In genomic region chr10:44939403-44939802, GRCm38 (mm10) we compare ENCODE assay signal across 20 mouse cellular contexts.
DNase-seq lines count a peak whose midpoint lies in the region; ATAC-seq and TF ChIP-seq lines count a peak whose summit lies in the region.
"Had no signal": no experiment of that assay in that cellular context is flagged by ENCODE, and none has a peak within 500 bp of the region (broad histone marks: within the 10 kb centered on the region; RNA-seq: fewer than 3 reads in every experiment).

No protein-coding gene starts in this region.

- TF ChIP-seq EP300 in MEL (IDR thresholded peaks at IDR 0.05; ENCODE audit: low read depth in 1 of 2, low read length in 2 of 2): no peak

- TF ChIP-seq CTCF in cerebellum, adult 2 months (IDR thresholded peaks at IDR 0.05; ENCODE audit: borderline replicate concordance, insufficient read depth, low read depth, low read length): no peak
- no peak for TF ChIP-seq CTCF in MEL (IDR thresholded peaks at IDR 0.05 in 2 of 3, conservative IDR thresholded peaks at IDR 0.05 in 1 of 3; ENCODE audit: control insufficient read depth in 1 of 3, insufficient read depth in 1 of 3, low read depth in 2 of 3, low read length in 3 of 3, poor library complexity in 1 of 3, severe bottlenecking in 1 of 3)

- no peak overlapping the region for H3K4me3 ChIP-seq in cerebellum, adult 2 months (replicated peaks; ENCODE audit: insufficient read depth, low read depth, low read length)
- no peak overlapping the region for H3K4me3 ChIP-seq in forebrain, embryonic 16.5 days (replicated peaks; ENCODE audit: low read length)
- H3K4me3 ChIP-seq in forebrain, embryonic 11.5 days (ENCODE audit: low read depth, low read length): no peak overlapping the region
- H3K4me3 ChIP-seq in MEL (ENCODE audit: control insufficient read depth in 1 of 2, insufficient read depth in 1 of 2, low read depth in 2 of 2, low read length in 2 of 2): no peak overlapping the region
- H3K4me3 ChIP-seq: embryonic facial prominence, embryonic 10.5 days; heart, embryonic 13.5 days; hindbrain, embryonic 13.5 days; kidney, embryonic 15.5 days had no signal

- H3K27ac ChIP-seq in cerebellum, adult 2 months (ENCODE audit: insufficient read depth, low read length): no peak overlapping the region
- H3K27ac ChIP-seq in forebrain, embryonic 16.5 days (ENCODE audit: low read length): no peak overlapping the region
- H3K27ac ChIP-seq in forebrain, embryonic 11.5 days (ENCODE audit: low read depth, low read length): no peak overlapping the region
- no peak overlapping the region for H3K27ac ChIP-seq in MEL (ENCODE audit: control insufficient read depth, low read depth, low read length)
- H3K27ac ChIP-seq: embryonic facial prominence, embryonic 10.5 days; heart, embryonic 13.5 days; hindbrain, embryonic 13.5 days; kidney, embryonic 15.5 days had no signal

- TF ChIP-seq POLR2A in cerebellum, adult 2 months (IDR thresholded peaks at IDR 0.05; ENCODE audit: borderline replicate concordance, insufficient read depth, low read length): no peak
- TF ChIP-seq POLR2A in MEL (IDR thresholded peaks at IDR 0.05; ENCODE audit: control insufficient read depth in 1 of 2, insufficient read depth in 1 of 2, low read depth in 1 of 2, low read length in 2 of 2, poor library complexity in 1 of 2): no peak

- peak; percentile 15 to 45 for DNase-seq in cerebellum, adult 2 months
- no peak for DNase-seq in cerebellum, adult 18-20 months
- DNase-seq in forebrain, embryonic 11.5 days (ENCODE audit: low spot score): no peak
- DNase-seq in MEL (ENCODE audit: low read depth, low spot score): no peak
- DNase-seq in cerebellum, postnatal 10 days: peak; percentile 73 to 79
- no peak for DNase-seq in heart, postnatal 14 days
- DNase-seq in layer of hippocampus, postnatal 25 days (ENCODE audit: extremely low spot score in 1 of 2, low spot score in 1 of 2): no peak
- DNase-seq: adrenal gland, postnatal 14 days; gastrocnemius, postnatal 36 days; heart, adult 11 months; heart, postnatal 4 days; kidney, adult 2 months had no signal

- intact Hi-C loops in heart, postnatal 14 days (cut with DNase I): no loop called here

- H3K9me3 ChIP-seq in forebrain, embryonic 16.5 days (ENCODE audit: control insufficient read depth, low read length): no peaks in the 10 kb centered on the region
- H3K9me3 ChIP-seq in forebrain, embryonic 11.5 days (ENCODE audit: control insufficient read depth, low read length): no peaks in the 10 kb centered on the region
- no peaks in the 10 kb centered on the region for H3K9me3 ChIP-seq in MEL (replicated peaks; ENCODE audit: insufficient read depth, low read length)
- H3K9me3 ChIP-seq: embryonic facial prominence, embryonic 10.5 days; heart, embryonic 13.5 days; hindbrain, embryonic 13.5 days; kidney, embryonic 15.5 days had no signal

- H3K4me2 ChIP-seq in forebrain, embryonic 16.5 days (ENCODE audit: low read length): no peak overlapping the region
- H3K4me2 ChIP-seq in forebrain, embryonic 11.5 days (ENCODE audit: low read depth, low read length, severe bottlenecking): no peak overlapping the region
- H3K4me2 ChIP-seq: heart, embryonic 13.5 days; hindbrain, embryonic 13.5 days; kidney, embryonic 15.5 days had no signal

- no peaks in the 10 kb centered on the region for H3K79me2 ChIP-seq in MEL (ENCODE audit: control insufficient read depth, insufficient read depth, low read length, poor library complexity)

- 7% methylated on average over 1 of the region's 1 CpGs for WGBS in cerebellum, adult 2 months
- 38% methylated on average over 1 of the region's 1 CpGs for WGBS in forebrain, embryonic 16.5 days
- WGBS in forebrain, embryonic 11.5 days: 59% methylated on average over 1 of the region's 1 CpGs

- TF ChIP-seq RAD21 in MEL (IDR thresholded peaks at IDR 0.05; ENCODE audit: low read depth, low read length): no peak

- no peak overlapping the region for H3K9ac ChIP-seq in forebrain, embryonic 16.5 days (replicated peaks; ENCODE audit: low read depth, low read length)
- no peak overlapping the region for H3K9ac ChIP-seq in forebrain, embryonic 11.5 days (ENCODE audit: low read length)
- H3K9ac ChIP-seq in MEL (ENCODE audit: control insufficient read depth, low read depth, low read length, poor library complexity, severe bottlenecking): no peak overlapping the region
- H3K9ac ChIP-seq: heart, embryonic 13.5 days; hindbrain, embryonic 13.5 days; kidney, embryonic 15.5 days had no signal

- ATAC-seq in forebrain, embryonic 16.5 days: 0 out of 2 replicates have a peak, but pooled peaks have one; percentile 40
- no peak for ATAC-seq in forebrain, embryonic 11.5 days (replicated peaks; ENCODE audit: low FRiP score)
- ATAC-seq: activated CD4-positive, CD25-positive, alpha-beta regulatory T cell, adult 4 months; intestine, embryonic 16.5 days; Patski had no signal

- H3K36me3 ChIP-seq in forebrain, embryonic 16.5 days (ENCODE audit: control insufficient read depth, insufficient read depth): no peaks in the 10 kb centered on the region
- no peaks in the 10 kb centered on the region for H3K36me3 ChIP-seq in forebrain, embryonic 11.5 days (ENCODE audit: control insufficient read depth, insufficient read depth, low read length)
- no peaks in the 10 kb centered on the region for H3K36me3 ChIP-seq in MEL (ENCODE audit: control insufficient read depth in 1 of 2, insufficient read depth in 2 of 2, low read length in 2 of 2)
- H3K36me3 ChIP-seq: embryonic facial prominence, embryonic 10.5 days; heart, embryonic 13.5 days; hindbrain, embryonic 13.5 days; kidney, embryonic 15.5 days had no signal

- no peaks in the 10 kb centered on the region for H3K4me1 ChIP-seq in cerebellum, adult 2 months (ENCODE audit: control insufficient read depth, insufficient read depth, low read length)
- no peaks in the 10 kb centered on the region for H3K4me1 ChIP-seq in forebrain, embryonic 16.5 days (replicated peaks; ENCODE audit: control insufficient read depth, insufficient read depth, low read length)
- no peaks in the 10 kb centered on the region; the same call in 1 of the 2 replicates for H3K4me1 ChIP-seq in forebrain, embryonic 11.5 days (replicated peaks; ENCODE audit: control insufficient read depth, insufficient read depth, low read length)
- no peaks in the 10 kb centered on the region for H3K4me1 ChIP-seq in MEL (ENCODE audit: control insufficient read depth in 1 of 2, insufficient read depth in 2 of 2, low read length in 2 of 2)
- H3K4me1 ChIP-seq: embryonic facial prominence, embryonic 10.5 days; hindbrain, embryonic 13.5 days; kidney, embryonic 15.5 days had no signal

- no peaks in the 10 kb centered on the region for H3K27me3 ChIP-seq in cerebellum, adult 2 months (ENCODE audit: control insufficient read depth, insufficient read depth, low read length)
- H3K27me3 ChIP-seq in forebrain, embryonic 16.5 days (replicated peaks; ENCODE audit: control insufficient read depth, insufficient read depth, low read length): no peaks in the 10 kb centered on the region
- H3K27me3 ChIP-seq in forebrain, embryonic 11.5 days (ENCODE audit: control insufficient read depth, insufficient read depth, low read length): no peaks in the 10 kb centered on the region
- peaks cover 0 to 3% of the 10 kb centered on the region in 2 experiments; a peak in 2 of 4 replicates for H3K27me3 ChIP-seq in MEL (ENCODE audit: control insufficient read depth in 1 of 2, insufficient read depth in 2 of 2, low read length in 2 of 2)
- H3K27me3 ChIP-seq: hindbrain, embryonic 13.5 days; kidney, embryonic 15.5 days had no signal

TF ChIP-seq in MEL, 35 proteins besides CTCF, POLR2A, EP300 and RAD21:
- TF ChIP-seq POLR2AphosphoS5 (IDR thresholded peaks at IDR 0.05; ENCODE audit: borderline replicate concordance, low read depth, low read length): no peak
- peak; percentile 68 for TF ChIP-seq ZNF384 (IDR thresholded peaks at IDR 0.05; ENCODE audit: low read depth, low read length)
- TF ChIP-seq TCF12 (IDR thresholded peaks at IDR 0.05; ENCODE audit: low read depth, low read length): no peak

Comparison
In these comparisons a context has a peak if more than half of its experiments do, and no peak if none do; other contexts are left out.
1. DNase-seq: peak in cerebellum, adult 2 months (2 of 2) and cerebellum, postnatal 10 days (2 of 2); none in cerebellum, adult 18-20 months (0 of 2), forebrain, embryonic 11.5 days (single experiment), MEL (single experiment), heart, postnatal 14 days (0 of 2) and layer of hippocampus, postnatal 25 days (0 of 2).